Mouse (Mus musculus) left cerebral cortex, adult 8-10 months (tissue): ENCODE measurements around the gene Slc38a1. TPM values are rescaled to one million over a fixed set of nuclear protein-coding genes. Genes with fewer than 3 reads are reported as not detected.
A peak's percentile ranks its signal among the peaks of the same experiment; 100 is the strongest.
"Not testable (repeated sequence)": the region's sequence is repeated elsewhere in the genome, so short reads cannot be mapped to it uniquely, and the experiment has no call there.

Experiments
- DNase-seq, 2 experiments: peaks; one replicate each; pipeline ENCODE4 v3.0.0; 2022; ENCODE audit warnings: low spot score in 2 of 2
- total RNA-seq, 4 experiments: library from RNA; stranded (reverse); gene quantifications; 2 replicates each; pipeline ENCODE4 v1.2.4; 2022

The Slc38a1 gene
- total RNA-seq, 4 experiments from 2014 or later = 104 to 111 (median 110) TPM

GRCm38 (mm10) chr15:96660590-96661141, 18.0 kb upstream of the Slc38a1 start:
- no peak for DNase-seq

GRCm38 (mm10) chr15:96658275-96658602, 15.5 kb upstream of the Slc38a1 start:
- DNase-seq = no peak

- no peak for DNase-seq
Measured at GRCm38 (mm10) chr15:96657576-96658274, 15.0 kb upstream of the Slc38a1 start.

- no peak for DNase-seq
Measured at GRCm38 (mm10) chr15:96655514-96655913, 12.8 kb upstream of the Slc38a1 start.

- DNase-seq = no peak
Measured at GRCm38 (mm10) chr15:96654714-96655113, 12.0 kb upstream of the Slc38a1 start.

- no peak for DNase-seq
Measured at GRCm38 (mm10) chr15:96653011-96653410, 10.3 kb upstream of the Slc38a1 start.

GRCm38 (mm10) chr15:96652531-96652930, 9.8 kb upstream of the Slc38a1 start:
- DNase-seq = no peak

GRCm38 (mm10) chr15:96647376-96647775, 4.7 kb upstream of the Slc38a1 start:
- DNase-seq = no peak

GRCm38 (mm10) chr15:96641821-96642435, 785 bp downstream of the Slc38a1 start:
- DNase-seq = peak in 1 of 2 experiments; percentile 28

- peak; percentile 51 to 61 for DNase-seq
Measured at GRCm38 (mm10) chr15:96641111-96641820, 1.4 kb downstream of the Slc38a1 start.

- DNase-seq = no peak
Measured at GRCm38 (mm10) chr15:96640291-96640985, 2.3 kb downstream of the Slc38a1 start.

GRCm38 (mm10) chr15:96639630-96640029, 3.1 kb downstream of the Slc38a1 start:
- no peak for DNase-seq

GRCm38 (mm10) chr15:96638656-96639055, 4.1 kb downstream of the Slc38a1 start:
- DNase-seq = no peak

GRCm38 (mm10) chr15:96638173-96638572, 4.5 kb downstream of the Slc38a1 start:
- DNase-seq = no peak

GRCm38 (mm10) chr15:96634670-96635405, 7.9 kb downstream of the Slc38a1 start:
- DNase-seq = no peak

- DNase-seq = no peak
Measured at GRCm38 (mm10) chr15:96632201-96632600, 10.5 kb downstream of the Slc38a1 start.

- DNase-seq = no peak
Measured at GRCm38 (mm10) chr15:96631107-96631718, 11.5 kb downstream of the Slc38a1 start.

- DNase-seq = no peak
Measured at GRCm38 (mm10) chr15:96628256-96628655, 14.5 kb downstream of the Slc38a1 start.

GRCm38 (mm10) chr15:96626871-96627270, 15.8 kb downstream of the Slc38a1 start:
- DNase-seq = no peak

- not testable (repeated sequence) for DNase-seq
Measured at GRCm38 (mm10) chr15:96625012-96625411, 17.7 kb downstream of the Slc38a1 start.
